Mouse (Mus musculus): ENCODE measurements at regions not wholly inside any gene's neighbourhood (a gene's known extent, or its start where the extent isn't known, plus 50 kb on each side); places are given as distances from the start of the nearest gene placed in this dataset.

DNA sequence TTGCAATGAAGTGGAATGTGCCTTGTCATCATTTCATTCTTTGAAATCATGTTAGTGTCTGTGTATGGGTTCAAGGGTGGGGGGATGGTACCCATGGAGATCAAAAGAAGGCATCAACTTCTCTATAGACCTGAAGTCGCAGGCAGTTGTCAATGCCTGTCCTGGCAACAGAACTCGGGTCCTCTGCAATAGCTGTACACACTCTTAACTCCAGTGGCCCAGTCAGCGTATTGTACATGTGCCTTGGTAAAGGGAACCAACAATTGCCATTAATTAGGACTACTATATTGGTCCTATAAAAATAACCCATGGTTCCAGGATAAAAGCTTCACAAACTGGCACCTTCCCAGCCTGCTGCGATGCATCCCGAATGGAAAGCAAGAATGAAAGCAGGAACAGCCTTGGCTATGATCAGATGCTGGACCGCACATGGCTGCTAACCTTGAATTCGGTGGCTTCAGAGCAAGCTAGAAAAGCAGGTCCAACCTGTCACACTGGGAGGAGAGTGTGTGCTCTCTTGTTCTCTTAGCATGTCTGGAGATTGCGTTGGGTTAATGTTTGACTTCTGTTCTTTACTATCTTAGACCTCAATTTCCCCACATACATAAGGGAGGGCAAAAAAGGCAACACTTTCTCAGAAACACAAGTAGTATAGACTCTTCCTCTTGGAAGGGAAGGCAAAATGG is 107.0 kb downstream of the Nufip1 start:
- Histone ChIP-seq H3K4me3 (ENCODE audit: low read depth, low read length) (no peak overlapping the region), H3K4me2 (no peak overlapping the region), H3K9me3 (replicated peaks; ENCODE audit: control insufficient read depth, low read length) (no peaks in the 10 kb centered on the region; the same call in 1 of the 2 replicates), H3K4me1 (ENCODE audit: control insufficient read depth, insufficient read depth, low read length) (no peaks in the 10 kb centered on the region), H3K9ac (ENCODE audit: low read depth, low read length) (no peak overlapping the region), H3K36me3 (ENCODE audit: control insufficient read depth, insufficient read depth, low read length) (no peaks in the 10 kb centered on the region), H3K27ac (ENCODE audit: low read depth, low read length) (no peak overlapping the region), H3K27me3 (ENCODE audit: control insufficient read depth, insufficient read depth, low read length) (no peaks in the 10 kb centered on the region)
- 87% methylated on average over 8 of the region's 8 CpGs for WGBS (ENCODE audit: insufficient replicate concordance)
- ATAC-seq (replicated peaks; ENCODE audit: insufficient number of reproducible peaks, low FRiP score, low TSS enrichment), result no peak

DNA sequence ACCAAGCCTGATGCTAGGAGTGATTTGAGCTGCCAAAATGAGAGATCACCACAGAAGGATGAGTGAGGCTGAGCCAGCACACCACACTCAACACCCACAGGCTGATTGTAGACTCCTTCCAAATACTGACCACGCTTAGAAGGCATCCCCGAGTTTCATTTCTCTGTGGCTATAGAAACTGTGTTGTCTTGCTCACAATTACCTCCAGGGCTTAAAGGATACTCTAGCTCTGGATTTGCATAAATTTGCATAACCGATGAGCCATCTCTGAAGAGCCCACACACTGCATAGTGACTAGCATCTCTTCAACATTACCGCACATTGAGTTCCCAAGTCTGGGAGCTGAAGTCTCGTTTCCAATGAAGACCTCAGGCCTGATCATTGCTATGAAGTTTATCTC is 110.3 kb downstream of the Nufip1 start:
- no peaks in the 10 kb centered on the region for H3K36me3 ChIP-seq (ENCODE audit: control insufficient read depth, insufficient read depth, low read length)
- no peak overlapping the region for H3K4me3 ChIP-seq (ENCODE audit: low read depth, low read length)
- no peaks in the 10 kb centered on the region for H3K4me1 ChIP-seq (ENCODE audit: control insufficient read depth, insufficient read depth, low read length)
- H3K27ac ChIP-seq (ENCODE audit: low read depth, low read length), result no peak overlapping the region
- no peaks in the 10 kb centered on the region; the same call in 1 of the 2 replicates for H3K9me3 ChIP-seq (replicated peaks; ENCODE audit: control insufficient read depth, low read length)
- no peak for ATAC-seq (replicated peaks; ENCODE audit: insufficient number of reproducible peaks, low FRiP score, low TSS enrichment)
- no peak overlapping the region for H3K4me2 ChIP-seq
- WGBS (ENCODE audit: insufficient replicate concordance), result 80% methylated on average over 5 of the region's 5 CpGs
- no peaks in the 10 kb centered on the region for H3K27me3 ChIP-seq (ENCODE audit: control insufficient read depth, insufficient read depth, low read length)
- H3K9ac ChIP-seq (ENCODE audit: low read depth, low read length), result no peak overlapping the region

DNA sequence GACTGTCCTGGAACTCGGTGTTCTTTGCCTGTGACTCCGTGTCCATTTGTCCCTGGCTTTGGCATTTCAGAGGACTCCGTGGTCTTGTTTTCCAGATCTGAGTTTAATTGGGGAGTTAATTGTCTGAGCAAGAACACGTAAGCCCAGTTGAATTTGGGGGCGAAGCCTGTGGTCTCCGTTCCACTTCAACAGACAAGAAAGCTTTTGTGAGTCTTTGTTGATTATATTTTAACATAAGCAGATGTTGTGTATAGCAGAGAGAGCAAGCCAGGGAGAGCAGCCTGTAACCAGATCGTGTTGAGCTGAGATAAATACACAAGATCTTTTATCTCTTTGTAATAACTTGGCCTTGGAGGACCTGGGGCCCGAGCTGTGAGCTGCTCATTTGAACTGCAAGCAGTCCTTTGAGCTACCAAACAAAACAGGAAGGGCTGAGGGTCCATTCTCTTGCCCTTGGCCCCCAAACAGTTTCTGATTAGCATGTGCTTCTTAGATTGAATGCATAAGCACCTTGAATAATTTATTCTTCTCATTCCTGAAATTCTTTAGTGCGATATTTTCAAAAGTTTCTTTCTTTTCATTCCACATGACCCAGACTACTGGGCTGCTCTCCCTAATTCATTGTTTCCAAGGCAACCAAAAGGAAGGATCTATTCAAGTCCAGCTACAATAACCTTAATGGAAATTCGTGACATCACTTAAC is 111.1 kb downstream of the Nufip1 start:
- 66% methylated on average over 10 of the region's 10 CpGs for WGBS (ENCODE audit: insufficient replicate concordance)
- ATAC-seq (replicated peaks; ENCODE audit: insufficient number of reproducible peaks, low FRiP score, low TSS enrichment), result no peak

DNA sequence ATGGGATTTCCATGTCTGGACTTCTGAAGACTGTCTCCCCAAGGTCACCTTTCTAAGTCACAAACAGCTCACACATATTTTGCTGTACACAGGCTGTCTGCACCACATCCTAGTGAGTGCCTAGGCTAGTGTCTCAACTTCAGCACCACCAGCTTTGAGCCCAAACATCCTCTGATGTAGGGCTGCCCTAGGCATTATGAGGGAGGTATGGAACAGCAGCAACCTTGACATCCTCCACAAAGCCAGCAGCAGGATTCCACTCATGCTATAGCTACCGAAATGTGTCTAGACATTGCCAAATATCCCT is 111.6 kb downstream of the Nufip1 start:
- no peak for ATAC-seq (replicated peaks; ENCODE audit: insufficient number of reproducible peaks, low FRiP score, low TSS enrichment)
- H3K4me3 ChIP-seq (ENCODE audit: low read depth, low read length), result no peak overlapping the region
- no peak overlapping the region for H3K27ac ChIP-seq (ENCODE audit: low read depth, low read length)
- 84% methylated on average over 1 of the region's 1 CpGs for WGBS (ENCODE audit: insufficient replicate concordance)
- no peaks in the 10 kb centered on the region for H3K4me1 ChIP-seq (ENCODE audit: control insufficient read depth, insufficient read depth, low read length)
- H3K4me2 ChIP-seq, result no peak overlapping the region
- H3K36me3 ChIP-seq (ENCODE audit: control insufficient read depth, insufficient read depth, low read length), result no peaks in the 10 kb centered on the region
- H3K9ac ChIP-seq (ENCODE audit: low read depth, low read length), result no peak overlapping the region
- H3K27me3 ChIP-seq (ENCODE audit: control insufficient read depth, insufficient read depth, low read length), result no peaks in the 10 kb centered on the region
- H3K9me3 ChIP-seq (replicated peaks; ENCODE audit: control insufficient read depth, low read length), result no peaks in the 10 kb centered on the region; the same call in 1 of the 2 replicates

More for the DNA sequence above, 111.1 kb downstream of the Nufip1 start:
- H3K9me3 ChIP-seq (replicated peaks; ENCODE audit: control insufficient read depth, low read length), result no peaks in the 10 kb centered on the region; the same call in 1 of the 2 replicates
- no peaks in the 10 kb centered on the region for H3K4me1 ChIP-seq (ENCODE audit: control insufficient read depth, insufficient read depth, low read length)
- no peak overlapping the region for H3K4me2 ChIP-seq
- H3K4me3 ChIP-seq (ENCODE audit: low read depth, low read length), result no peak overlapping the region
- H3K27me3 ChIP-seq (ENCODE audit: control insufficient read depth, insufficient read depth, low read length), result no peaks in the 10 kb centered on the region
- H3K27ac ChIP-seq (ENCODE audit: low read depth, low read length), result no peak overlapping the region
- no peak overlapping the region for H3K9ac ChIP-seq (ENCODE audit: low read depth, low read length)
- no peaks in the 10 kb centered on the region for H3K36me3 ChIP-seq (ENCODE audit: control insufficient read depth, insufficient read depth, low read length)

DNA sequence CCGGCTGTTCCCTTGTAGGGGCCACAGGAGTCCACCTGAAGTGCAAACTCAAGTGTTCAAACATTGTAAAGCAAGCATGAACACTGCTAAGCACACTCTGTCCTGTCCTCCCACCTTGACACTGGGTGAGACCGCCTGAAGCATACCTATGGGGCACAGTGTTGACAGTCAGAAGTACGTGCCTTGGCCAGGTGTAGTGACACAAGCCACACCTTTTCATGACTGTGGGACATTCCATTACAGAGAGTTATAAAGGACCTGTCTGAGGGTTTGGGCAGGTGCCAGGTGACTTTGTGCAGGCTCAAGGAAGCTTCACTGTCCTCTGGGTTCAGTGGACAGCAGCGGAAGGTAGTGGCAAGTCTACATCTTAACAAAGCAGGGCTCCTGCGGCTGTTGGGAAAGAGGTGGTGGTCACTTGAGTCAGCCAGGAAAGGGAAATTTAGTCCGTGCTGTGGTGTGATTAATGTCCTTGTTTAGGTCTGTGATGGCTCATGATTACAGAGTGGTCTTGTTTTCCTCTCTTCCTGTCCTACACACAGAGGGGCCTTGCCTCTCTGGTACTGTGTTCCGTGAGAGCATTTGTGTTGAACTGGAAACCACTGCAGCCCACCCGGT is 112.5 kb downstream of the Nufip1 start:
- H3K27ac ChIP-seq (ENCODE audit: low read depth, low read length), result no peak overlapping the region
- H3K4me1 ChIP-seq (ENCODE audit: control insufficient read depth, insufficient read depth, low read length), result no peaks in the 10 kb centered on the region
- ATAC-seq (replicated peaks; ENCODE audit: insufficient number of reproducible peaks, low FRiP score, low TSS enrichment), result no peak
- no peak overlapping the region for H3K4me3 ChIP-seq (ENCODE audit: low read depth, low read length)
- H3K9me3 ChIP-seq (replicated peaks; ENCODE audit: control insufficient read depth, low read length), result no peaks in the 10 kb centered on the region; the same call in 1 of the 2 replicates
- WGBS (ENCODE audit: insufficient replicate concordance), result 67% methylated on average over 8 of the region's 8 CpGs
- no peak overlapping the region for H3K9ac ChIP-seq (ENCODE audit: low read depth, low read length)
- no peaks in the 10 kb centered on the region for H3K27me3 ChIP-seq (ENCODE audit: control insufficient read depth, insufficient read depth, low read length)
- H3K36me3 ChIP-seq (ENCODE audit: control insufficient read depth, insufficient read depth, low read length), result no peaks in the 10 kb centered on the region
- no peak overlapping the region for H3K4me2 ChIP-seq

DNA sequence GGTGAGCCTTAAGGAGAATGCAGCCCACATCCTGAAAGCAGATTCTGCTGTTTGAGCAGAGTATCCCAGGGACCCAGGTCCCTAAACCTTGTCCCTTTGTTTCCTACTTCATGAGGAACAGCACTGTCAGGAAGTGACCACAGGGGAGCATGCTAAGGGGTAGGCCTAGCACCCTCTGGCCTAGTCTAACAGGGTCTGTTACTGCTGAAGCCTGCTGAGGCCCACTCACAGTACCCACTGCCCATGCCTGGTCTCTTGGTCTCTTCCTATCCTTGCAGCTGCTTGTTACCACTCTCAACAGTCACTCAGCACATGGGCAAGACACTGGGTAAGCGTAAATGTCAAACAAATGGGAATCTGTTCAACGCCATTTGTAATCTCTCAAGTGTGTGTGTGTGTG is 113.2 kb downstream of the Nufip1 start:
- Histone ChIP-seq H3K4me3 (ENCODE audit: low read depth, low read length) (no peak overlapping the region), H3K9me3 (replicated peaks; ENCODE audit: control insufficient read depth, low read length) (no peaks in the 10 kb centered on the region), H3K4me2 (no peak overlapping the region), H3K36me3 (ENCODE audit: control insufficient read depth, insufficient read depth, low read length) (no peaks in the 10 kb centered on the region), H3K9ac (ENCODE audit: low read depth, low read length) (no peak overlapping the region), H3K27ac (ENCODE audit: low read depth, low read length) (no peak overlapping the region), H3K27me3 (ENCODE audit: control insufficient read depth, insufficient read depth, low read length) (no peaks in the 10 kb centered on the region), H3K4me1 (ENCODE audit: control insufficient read depth, insufficient read depth, low read length) (no peaks in the 10 kb centered on the region)
- 86% methylated on average over 2 of the region's 2 CpGs for WGBS (ENCODE audit: insufficient replicate concordance)
- no peak for ATAC-seq (replicated peaks; ENCODE audit: insufficient number of reproducible peaks, low FRiP score, low TSS enrichment)

DNA sequence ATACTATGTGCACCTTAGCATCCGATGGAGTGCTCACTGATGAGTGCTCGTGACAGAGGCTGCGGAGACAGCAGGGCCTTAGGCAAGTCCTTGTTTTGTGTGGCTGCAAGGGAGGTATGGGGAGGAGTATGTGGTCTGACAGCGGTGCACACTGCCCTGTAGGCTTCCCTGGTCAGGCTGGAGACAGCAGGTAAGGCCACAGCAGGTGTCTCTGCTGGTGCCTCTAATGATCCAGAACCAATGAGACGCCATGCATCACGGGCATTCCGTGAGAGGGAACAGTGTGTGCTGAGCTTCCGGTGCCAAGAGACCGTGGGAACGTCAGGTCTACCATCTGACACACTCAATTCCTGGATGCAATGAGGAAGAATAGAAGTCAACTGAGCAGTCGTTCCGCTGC is 114.8 kb downstream of the Nufip1 start:
- no peak overlapping the region for H3K27ac ChIP-seq (ENCODE audit: low read depth, low read length)
- H3K27me3 ChIP-seq (ENCODE audit: control insufficient read depth, insufficient read depth, low read length), result no peaks in the 10 kb centered on the region
- H3K9ac ChIP-seq (ENCODE audit: low read depth, low read length), result no peak overlapping the region
- H3K36me3 ChIP-seq (ENCODE audit: control insufficient read depth, insufficient read depth, low read length), result no peaks in the 10 kb centered on the region
- no peak overlapping the region for H3K4me2 ChIP-seq
- no peaks in the 10 kb centered on the region for H3K4me1 ChIP-seq (ENCODE audit: control insufficient read depth, insufficient read depth, low read length)
- WGBS (ENCODE audit: insufficient replicate concordance), result 74% methylated on average over 12 of the region's 12 CpGs
- no peak for ATAC-seq (replicated peaks; ENCODE audit: insufficient number of reproducible peaks, low FRiP score, low TSS enrichment)
- no peaks in the 10 kb centered on the region for H3K9me3 ChIP-seq (replicated peaks; ENCODE audit: control insufficient read depth, low read length)
- no peak overlapping the region for H3K4me3 ChIP-seq (ENCODE audit: low read depth, low read length)

DNA sequence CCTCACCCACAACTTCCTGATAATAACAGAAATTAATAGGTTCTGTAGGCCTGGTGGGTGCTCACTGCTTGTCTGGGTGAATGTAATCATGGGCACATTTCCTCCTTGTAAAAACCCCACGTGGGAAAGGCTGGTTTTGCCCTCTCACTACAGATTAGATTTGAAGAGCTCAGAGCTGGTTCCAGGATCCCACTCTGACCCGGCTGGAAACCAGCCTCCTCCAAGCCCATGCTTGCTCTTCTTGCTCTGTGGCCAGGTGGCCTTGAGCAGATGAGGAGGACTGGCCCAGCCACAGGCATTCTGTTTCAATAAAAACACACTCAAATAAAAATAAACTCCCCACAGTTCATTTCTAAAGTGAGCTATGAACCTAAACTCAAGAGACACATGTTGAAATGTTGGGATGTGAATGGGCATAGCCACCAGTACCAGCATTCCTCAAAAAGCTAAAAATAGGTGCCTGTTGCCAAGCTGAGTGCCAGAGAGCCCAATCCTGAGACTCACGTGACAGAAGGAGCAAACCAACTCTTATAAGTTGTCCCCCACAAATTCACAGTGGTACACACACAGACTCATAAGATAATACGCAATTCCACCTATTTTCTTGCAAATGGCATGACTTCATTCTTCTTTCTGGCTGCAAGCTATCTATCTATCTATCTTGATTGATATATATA is 116.1 kb downstream of the Nufip1 start:
- no peak overlapping the region for H3K4me2 ChIP-seq
- no peak for ATAC-seq (replicated peaks; ENCODE audit: insufficient number of reproducible peaks, low FRiP score, low TSS enrichment)
- H3K27me3 ChIP-seq (ENCODE audit: control insufficient read depth, insufficient read depth, low read length), result no peaks in the 10 kb centered on the region
- WGBS (ENCODE audit: insufficient replicate concordance), result 54% methylated on average over 4 of the region's 4 CpGs
- H3K9ac ChIP-seq (ENCODE audit: low read depth, low read length), result no peak overlapping the region
- no peaks in the 10 kb centered on the region for H3K36me3 ChIP-seq (ENCODE audit: control insufficient read depth, insufficient read depth, low read length)
- no peak overlapping the region for H3K4me3 ChIP-seq (ENCODE audit: low read depth, low read length)
- no peaks in the 10 kb centered on the region for H3K9me3 ChIP-seq (replicated peaks; ENCODE audit: control insufficient read depth, low read length)
- no peak overlapping the region for H3K27ac ChIP-seq (ENCODE audit: low read depth, low read length)
- no peaks in the 10 kb centered on the region for H3K4me1 ChIP-seq (ENCODE audit: control insufficient read depth, insufficient read depth, low read length)

Measured in heart, embryonic 11.5 days (tissue).